Mouse (Mus musculus): Measurements from ENCODE around the gene Zmym3. TPM values are rescaled to one million over a fixed set of nuclear protein-coding genes. Genes with fewer than 3 reads are reported as not detected.
A peak's percentile ranks its signal among the peaks of the same experiment; 100 is the strongest.

Gene Zmym3
- total RNA-seq (2021), result 100 to 1,000 TPM; 154 to 171 TPM
- long read RNA-seq, full-length matches to known transcripts, result 13 of 43 reads
- long read RNA-seq, partial matches to known transcripts, result 19 of 43 reads
- long read RNA-seq, other reads (novel, unspliced or antisense), result 11 of 43 reads

DNA sequence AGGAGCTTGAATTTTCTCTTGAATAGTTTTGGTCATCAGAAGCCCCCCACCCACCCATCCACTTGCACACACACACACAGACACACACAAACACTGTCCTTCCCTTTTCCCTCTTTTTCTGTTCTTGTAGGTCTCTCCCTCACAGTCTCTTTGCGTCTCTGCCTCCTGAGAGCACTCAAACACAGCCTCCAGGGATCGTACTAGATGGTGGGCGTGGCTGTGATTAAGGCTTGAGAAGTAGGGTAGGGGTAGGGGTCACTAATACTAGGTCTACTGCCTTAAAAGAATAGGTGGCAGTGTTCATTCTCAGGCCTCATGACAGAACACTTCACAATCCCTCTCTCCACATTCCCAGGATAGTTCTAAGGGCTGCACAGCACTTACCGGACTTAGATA, at the start of gene Zmym3:
TSS of gene Zmym3 (minus strand) at position 150 of the 396 bp plus-strand sequence.
- no peak for DNase-seq (ENCODE audit: low spot score in 2 of 2)

- no peak for DNase-seq (ENCODE audit: low spot score in 2 of 2)
These were observed 30.9 kb upstream of the Zmym3 start for GRCm38 (mm10) chrX:101451591-101451990.

DNA sequence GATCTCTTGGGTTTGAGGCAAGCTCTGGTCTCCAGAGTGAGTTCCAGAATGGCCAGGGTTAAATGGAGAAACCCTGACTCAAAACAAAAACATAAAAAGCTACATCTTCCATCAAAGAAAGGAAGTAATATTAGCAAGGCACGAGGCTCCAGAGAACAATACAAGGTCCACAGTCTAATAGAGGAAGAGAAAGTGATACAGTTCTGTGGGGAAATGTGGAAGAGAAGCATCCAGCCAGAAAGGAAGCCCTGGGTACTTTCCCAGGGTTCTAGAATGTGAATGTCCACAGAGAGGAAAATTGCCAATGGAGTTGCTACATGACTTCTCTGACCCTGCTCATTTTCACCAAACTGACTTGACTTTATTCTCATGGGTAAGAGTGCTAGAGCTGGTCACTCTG, 30.5 kb upstream of the Zmym3 start:
- DNase-seq (ENCODE audit: low spot score in 2 of 2), result no peak

DNA sequence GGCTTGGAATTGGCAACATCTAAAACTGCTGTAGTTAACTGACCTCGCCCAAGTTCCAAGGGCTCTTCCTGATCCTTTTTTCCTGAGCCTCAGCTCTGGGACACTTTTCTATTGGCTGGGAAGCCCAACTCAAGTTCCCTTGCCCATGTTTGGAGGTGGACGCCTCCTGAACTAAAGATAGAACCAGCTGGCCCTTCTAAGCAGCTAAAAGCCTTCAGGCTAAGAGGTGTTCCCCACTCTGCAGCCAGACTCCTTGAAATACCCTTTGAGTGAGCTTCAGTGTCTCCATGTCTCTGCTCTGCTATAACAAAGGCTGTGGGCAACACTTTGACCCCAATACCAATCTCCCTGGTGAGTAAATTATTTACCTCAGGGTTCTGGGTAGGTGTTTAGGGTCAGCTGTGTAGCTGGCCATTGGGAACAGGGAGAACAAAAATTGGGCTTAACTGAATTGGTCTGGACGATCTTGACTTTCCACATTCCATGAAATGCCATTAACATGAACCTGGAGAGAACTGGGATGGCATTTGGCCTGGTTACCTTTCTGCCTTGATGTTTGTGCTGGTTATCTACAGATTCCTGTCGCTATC, 28.3 kb upstream of the Zmym3 start, which contains the start of gene Itgb1bp2:
TSS of gene Itgb1bp2 (plus strand) at position 203 of the 590 bp plus-strand sequence.
- no peak for DNase-seq (ENCODE audit: low spot score in 2 of 2)

DNA sequence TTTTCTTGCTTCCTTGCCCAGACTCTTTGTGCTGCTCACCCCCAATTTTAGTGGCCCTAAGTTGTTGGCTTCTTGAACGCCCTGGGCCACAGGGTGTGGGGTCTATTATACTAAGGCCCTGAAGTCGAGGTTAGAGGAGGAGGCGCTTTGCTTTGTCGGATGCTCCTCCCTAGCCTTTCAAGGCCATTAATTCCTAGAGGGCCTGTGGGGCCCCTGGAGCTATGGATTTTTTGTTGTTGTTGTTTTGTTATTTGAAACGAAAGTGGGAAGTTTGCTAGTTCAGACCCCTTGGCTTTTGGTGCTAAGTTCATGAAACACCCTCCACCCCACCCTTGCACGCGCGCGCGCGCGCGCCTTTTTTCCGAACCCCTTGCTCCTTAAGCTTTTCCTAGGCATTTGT, 9.3 kb upstream of the Zmym3 start:
- DNase-seq (ENCODE audit: low spot score in 2 of 2), result no peak

DNA sequence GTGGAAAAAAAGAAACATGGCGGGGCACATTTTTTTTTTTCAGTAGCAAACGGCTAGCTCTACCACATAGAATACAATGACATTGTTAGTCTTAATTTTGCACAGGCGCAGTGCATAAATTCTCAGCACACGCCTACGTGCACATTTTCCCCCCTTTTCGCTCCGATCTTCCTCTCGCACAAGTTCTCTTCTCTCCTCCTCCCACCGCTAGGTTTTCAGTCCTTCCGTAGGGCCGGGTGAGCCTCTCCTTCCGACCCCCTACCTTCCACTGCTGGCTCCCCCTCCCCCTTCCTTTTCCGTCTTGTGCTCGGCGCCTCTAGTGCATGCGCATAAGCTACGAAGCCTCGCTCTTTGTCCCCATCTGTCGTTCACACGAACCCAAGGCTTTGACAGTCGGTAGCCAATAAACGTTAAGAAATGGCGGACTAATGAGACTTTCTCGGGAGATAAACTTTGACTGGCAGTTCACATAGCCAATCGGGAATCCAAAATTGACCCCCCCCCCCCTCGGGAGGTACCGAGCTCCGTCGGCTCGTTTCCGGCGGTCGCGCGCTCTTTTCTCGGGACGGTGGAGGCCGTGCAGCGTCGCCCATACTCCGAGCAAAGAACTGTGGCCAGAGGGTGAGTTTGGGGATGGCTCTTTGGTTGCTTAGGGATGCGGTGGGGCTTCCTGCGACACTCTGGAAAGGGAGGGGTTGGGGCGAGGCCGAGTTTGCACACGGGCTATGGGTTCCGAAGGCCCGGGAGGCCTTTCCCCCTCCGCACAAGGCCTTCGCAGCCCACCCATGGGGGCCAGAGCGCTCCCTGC, 8.7 kb upstream of the Zmym3 start, which contains the start of gene Nono:
TSS of gene Nono (plus strand) at position 177 of the 808 bp plus-strand sequence.
- peak; percentile 71 to 76 for DNase-seq (ENCODE audit: low spot score in 2 of 2)

DNA sequence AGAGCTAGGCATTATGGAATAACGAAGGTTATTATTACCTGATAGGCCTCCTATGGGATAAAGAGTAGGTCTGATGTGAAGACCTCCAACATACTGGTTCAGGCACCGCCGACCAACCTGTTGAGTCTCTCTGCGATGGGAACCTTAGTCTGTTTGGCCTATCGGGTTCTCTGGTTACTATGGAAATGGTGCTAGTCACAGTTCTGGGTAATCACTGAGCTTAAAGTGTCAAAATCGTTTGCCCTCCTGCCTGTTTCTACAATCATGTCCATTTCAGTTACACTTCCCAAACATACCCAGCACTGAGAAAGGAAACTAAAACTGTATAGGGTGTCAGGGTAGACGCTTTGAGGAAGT, 8.1 kb upstream of the Zmym3 start:
- DNase-seq (ENCODE audit: low spot score in 2 of 2), result no peak

DNA sequence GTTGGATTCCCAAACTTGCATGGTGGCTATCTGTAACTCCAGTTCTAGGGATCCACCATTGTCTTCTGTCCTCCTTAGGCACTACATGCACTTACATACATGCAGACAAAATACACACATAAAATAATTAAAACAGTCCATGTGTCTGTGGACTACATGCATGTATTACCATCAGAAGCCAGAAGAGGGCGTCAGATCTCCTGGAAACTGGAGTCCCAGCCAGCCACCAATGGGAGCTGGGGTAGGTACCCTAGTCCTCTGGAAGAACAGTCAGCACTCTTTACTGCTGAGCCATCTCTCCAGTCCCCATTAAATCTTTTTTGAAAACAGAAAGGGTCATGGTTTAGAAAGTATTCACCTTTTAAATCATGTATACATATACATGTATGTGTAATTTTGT, 7.1 kb upstream of the Zmym3 start:
- DNase-seq (ENCODE audit: low spot score in 2 of 2), result no peak

DNA sequence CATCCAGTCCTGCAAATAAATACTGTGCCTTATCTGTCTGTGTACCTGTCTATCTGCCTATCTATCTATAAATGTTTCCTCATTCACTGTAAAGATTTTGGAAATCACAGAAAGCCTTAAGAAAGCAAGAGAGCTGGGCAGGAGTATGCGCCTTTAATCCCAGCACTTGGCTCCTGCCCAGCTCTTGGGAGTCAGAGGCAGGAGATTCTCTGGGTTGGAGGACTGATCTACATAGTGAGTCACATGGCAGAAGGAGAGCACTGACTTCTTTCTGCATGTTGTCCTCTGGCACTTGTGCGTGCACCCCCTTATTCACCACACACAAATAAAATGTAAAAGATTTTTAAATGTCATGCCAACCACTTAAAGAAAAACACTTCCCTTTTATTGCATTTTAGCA, 2.8 kb upstream of the Zmym3 start:
- no peak for DNase-seq (ENCODE audit: low spot score in 2 of 2)

- DNase-seq (ENCODE audit: low spot score in 2 of 2), result peak; percentile 80 to 90
These were observed 637 bp downstream of the Zmym3 start for GRCm38 (mm10) chrX:101419725-101420699.

DNA sequence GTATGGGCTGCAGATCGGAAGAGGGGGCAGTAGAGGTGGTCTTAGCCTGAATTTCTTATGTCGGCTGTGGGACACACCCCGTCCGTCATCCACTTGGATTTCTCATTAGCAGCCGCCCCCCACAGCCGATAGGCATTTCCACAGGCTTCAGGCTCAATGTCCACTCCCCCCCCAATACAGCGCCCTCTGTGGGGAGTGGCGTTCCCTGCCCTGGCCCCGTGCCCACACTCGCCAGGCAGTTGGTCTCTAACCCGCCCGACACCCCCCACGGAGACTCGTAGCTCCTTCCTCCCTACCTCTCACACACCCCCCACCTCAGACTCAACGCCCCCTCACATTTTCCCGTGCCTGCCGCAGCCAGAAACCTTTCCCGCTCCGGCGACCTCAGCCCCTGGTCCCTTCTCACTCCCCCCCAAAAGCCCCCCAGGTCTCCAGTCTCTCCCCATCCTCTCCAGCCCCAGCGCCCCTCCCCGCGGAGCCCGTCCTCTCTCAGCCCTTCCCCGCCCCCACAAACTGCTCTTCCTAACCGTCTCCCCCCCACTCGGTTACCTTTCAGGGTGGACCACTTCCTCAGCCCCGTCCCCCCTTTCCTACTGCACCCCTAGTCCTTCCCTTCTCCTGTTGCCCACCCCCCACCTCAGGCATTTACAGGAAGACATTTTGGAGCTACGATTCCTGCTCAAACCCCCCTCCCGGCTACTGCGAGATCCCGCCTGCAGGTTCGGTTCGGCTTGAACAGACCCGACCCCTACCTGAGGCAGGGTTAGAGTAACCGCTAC, 1.5 kb downstream of the Zmym3 start:
- peak; percentile 53 to 72 for DNase-seq (ENCODE audit: low spot score in 2 of 2)

GRCm38 (mm10) chrX:101396459-101396858, 24.2 kb downstream of the Zmym3 start:
- DNase-seq (ENCODE audit: low spot score in 2 of 2), result no peak

GRCm38 (mm10) chrX:101394341-101394740, 26.3 kb downstream of the Zmym3 start:
- DNase-seq (ENCODE audit: low spot score in 2 of 2), result no peak

DNA sequence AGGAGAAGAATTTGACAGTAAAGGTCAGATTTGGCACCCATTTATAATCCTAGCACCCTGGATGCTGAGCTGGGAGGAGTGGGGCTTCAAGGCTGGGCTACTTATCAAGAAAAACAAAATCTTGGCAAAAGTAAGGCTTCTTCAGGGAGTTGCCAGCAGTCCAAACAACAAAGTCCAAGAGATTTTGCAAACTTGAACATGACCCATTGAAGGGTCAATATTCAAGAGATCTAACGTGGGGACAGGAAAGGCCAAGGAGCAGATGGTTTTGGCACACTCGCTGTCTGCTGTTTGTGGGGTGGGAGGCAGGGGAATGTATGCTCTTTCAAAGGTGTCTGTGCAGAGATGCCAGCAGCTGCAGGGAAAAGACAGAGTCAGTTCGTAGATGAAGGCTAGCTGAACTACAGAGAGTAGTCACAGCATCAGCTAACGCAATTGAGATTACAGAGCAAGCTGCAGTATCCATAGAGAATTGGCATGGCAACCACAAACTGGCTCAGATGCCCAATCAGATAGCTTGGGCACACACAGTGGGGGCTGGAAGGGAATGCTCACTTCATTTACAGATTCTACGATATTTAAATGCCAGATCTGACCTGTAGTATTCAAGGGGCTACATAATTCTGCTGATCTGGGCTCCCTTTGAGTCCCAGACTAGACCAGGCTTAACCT, 31.6 kb downstream of the Zmym3 start:
- DNase-seq (ENCODE audit: low spot score in 2 of 2), result peak in 1 of 2 experiments; percentile 23

DNA sequence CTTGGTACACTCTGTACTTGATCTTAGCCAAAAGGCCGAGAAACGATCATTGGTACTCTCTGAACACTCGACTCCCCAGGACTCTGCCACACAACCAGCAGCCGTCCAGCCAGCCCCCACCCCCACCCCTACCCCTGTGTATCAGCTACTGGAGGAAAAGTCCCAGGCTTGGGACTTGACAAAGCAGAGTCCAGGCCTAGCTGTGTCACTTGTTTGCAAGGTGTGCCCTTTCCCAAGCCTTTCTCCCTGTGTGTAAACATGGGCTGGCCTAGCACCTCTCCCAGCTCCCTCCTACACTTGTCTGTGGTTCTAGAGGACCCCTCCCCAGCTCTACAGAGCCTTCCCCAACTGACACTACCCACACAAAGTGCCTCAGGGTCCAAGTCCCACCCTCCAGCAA, 34.4 kb downstream of the Zmym3 start:
- DNase-seq (ENCODE audit: low spot score in 2 of 2), result no peak

DNA sequence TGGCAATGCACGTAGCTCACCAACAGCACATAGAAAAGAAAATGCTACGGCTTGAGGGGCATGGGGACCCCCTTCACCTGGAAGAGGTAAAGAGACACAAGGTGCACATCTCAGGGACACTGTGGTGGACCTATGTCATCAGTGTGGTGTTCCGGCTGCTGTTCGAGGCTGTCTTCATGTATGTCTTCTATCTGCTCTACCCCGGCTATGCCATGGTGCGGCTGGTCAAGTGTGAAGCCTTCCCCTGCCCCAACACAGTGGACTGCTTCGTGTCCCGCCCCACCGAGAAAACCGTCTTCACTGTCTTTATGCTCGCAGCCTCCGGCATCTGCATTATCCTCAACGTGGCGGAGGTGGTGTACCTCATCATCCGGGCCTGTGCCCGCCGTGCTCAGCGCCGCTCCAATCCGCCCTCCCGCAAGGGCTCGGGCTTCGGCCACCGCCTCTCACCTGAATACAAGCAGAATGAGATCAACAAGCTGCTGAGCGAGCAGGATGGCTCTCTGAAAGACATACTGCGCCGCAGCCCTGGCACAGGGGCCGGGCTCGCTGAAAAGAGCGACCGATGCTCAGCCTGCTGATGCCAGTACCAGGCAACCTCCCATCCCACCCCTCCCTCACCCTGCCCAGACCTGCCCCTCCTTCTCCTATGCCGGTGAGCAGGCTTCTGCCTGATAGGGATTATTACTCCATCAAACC, 36.1 kb downstream of the Zmym3 start:
- DNase-seq (ENCODE audit: low spot score in 2 of 2), result peak in 1 of 2 experiments; percentile 14

DNA sequence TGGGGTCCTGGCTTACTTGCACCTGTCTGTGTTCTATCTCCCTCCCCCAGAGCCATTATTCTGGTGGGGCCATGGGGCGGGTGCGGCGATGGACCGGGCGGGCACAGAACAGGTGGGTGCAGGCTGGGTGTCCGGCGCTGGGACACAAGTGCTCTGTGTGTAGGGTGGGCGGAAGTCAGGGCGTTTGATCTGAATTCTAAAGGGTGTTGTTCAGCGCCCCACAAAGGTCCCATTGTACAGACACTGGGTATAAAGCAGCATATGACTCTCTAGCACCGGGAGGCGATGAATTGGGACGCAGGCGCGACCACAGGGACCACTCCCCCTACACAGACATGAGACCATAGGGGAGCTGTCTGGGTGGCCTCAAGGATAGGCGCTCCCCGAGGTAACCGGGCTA, 37.2 kb downstream of the Zmym3 start:
- DNase-seq (ENCODE audit: low spot score in 2 of 2), result no peak

GRCm38 (mm10) chrX:101379744-101380143, 40.9 kb downstream of the Zmym3 start:
- DNase-seq (ENCODE audit: low spot score in 2 of 2), result no peak

DNA sequence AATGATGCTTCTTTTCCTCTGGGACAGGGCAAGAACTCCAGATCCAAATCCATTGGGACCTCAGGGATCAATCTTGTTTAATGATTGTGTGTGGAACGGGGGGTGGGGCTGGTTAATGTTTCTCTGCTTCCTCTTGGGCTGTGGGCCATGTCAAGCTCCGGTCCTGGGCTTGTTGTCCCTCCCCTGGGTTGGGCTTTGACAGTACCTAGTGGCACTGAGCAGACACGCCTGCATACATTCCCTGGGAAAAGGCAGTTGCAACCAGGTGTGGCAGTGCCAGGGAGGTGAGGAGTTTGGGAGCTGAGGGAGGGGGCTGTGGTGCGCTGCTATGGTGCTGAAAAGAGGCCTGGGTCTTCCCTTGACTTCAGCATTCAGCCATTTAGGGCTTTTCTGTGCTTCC, 43.6 kb downstream of the Zmym3 start:
- DNase-seq (ENCODE audit: low spot score in 2 of 2), result no peak
